Mouse (Mus musculus): ENCODE data around the gene Adam10. TPM values are rescaled to one million over a fixed set of nuclear protein-coding genes. Genes with fewer than 3 reads are reported as not detected.

The Adam10 gene
- 43.9 TPM for polyA plus RNA-seq (2015; fragmentation: Illumina TruSeq; extraction: RNeasy Lipid Tissue Mini Kit (QIAGEN cat#74804); ENCODE audit: low read depth, low replicate concordance)

GRCm38 (mm10) chr9:70678682-70679131, at the start of gene Adam10:
Adam10 (plus strand) TSS chr9:70678997.

GRCm38 (mm10) chr9:70656130-70657007, 22.4 kb upstream of the Adam10 start, which contains the start of gene Gm10642:
Gm10642 (plus strand) TSS chr9:70656251.

GRCm38 (mm10) chr9:70657013-70657967, 21.5 kb upstream of the Adam10 start, which contains the start of gene Mindy2:
Mindy2 (minus strand) TSS chr9:70657174.

Other genes with a start within 250 kb of the Adam10 start
- 23.9 TPM for gene Rnf111, start 175.3 kb upstream of the Adam10 start, polyA plus RNA-seq (2015; fragmentation: Illumina TruSeq; extraction: RNeasy Lipid Tissue Mini Kit (QIAGEN cat#74804); ENCODE audit: low read depth, low replicate concordance)
- 36.1 TPM for gene Sltm, start 136.2 kb upstream of the Adam10 start, polyA plus RNA-seq (2015; fragmentation: Illumina TruSeq; extraction: RNeasy Lipid Tissue Mini Kit (QIAGEN cat#74804); ENCODE audit: low read depth, low replicate concordance)
- 0.37 TPM for gene Gm10642, start 22.7 kb upstream of the Adam10 start, polyA plus RNA-seq (2015; fragmentation: Illumina TruSeq; extraction: RNeasy Lipid Tissue Mini Kit (QIAGEN cat#74804); ENCODE audit: low read depth, low replicate concordance)
- 32.2 TPM for gene Mindy2, start 21.8 kb upstream of the Adam10 start, polyA plus RNA-seq (2015; fragmentation: Illumina TruSeq; extraction: RNeasy Lipid Tissue Mini Kit (QIAGEN cat#74804); ENCODE audit: low read depth, low replicate concordance)